Comparison of ENCODE assay signal across 18 mouse cellular contexts in the genomic region with DNA sequence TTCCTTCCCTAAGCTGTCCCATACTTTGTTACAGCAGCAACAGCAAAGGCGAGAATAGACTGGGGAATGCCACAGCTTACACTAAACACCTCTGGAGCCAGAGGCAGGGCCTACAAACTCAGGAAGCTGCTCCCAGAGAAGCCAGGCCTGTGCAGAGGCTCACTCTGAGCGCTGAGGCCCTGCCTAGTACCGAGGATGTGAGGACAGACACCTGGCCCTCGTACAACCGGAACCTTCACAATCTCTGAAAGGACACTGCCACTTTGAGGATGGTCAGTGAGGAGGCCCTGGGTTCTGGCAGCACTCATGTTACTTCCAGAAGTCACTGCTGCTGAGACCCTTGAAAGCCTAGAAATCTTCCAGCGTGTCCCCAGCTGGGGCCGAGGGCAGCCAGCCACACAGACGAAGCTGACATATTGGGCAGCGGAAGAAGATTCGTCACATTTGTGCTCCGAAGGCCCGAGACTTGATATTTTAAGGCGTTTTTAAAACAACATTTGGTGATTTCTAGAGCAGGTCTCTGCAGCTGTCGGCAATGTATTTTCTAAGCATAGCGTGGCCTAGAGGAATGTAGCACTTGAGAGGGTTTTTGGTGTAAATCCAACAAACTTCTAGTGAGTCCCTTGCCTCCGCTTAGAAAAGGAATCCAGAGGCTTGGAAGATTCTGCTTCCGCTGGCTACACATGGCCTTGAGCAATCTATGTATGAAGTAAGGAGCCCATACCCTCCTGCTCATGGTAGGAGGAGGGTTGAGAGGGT. TPM values are rescaled to one million over a fixed set of nuclear protein-coding genes. Genes with fewer than 3 reads are reported as not detected.
DNase-seq lines count a peak whose midpoint lies in the region; ATAC-seq and TF ChIP-seq lines count a peak whose summit lies in the region.
"Had no signal": no experiment of that assay in that cellular context is flagged by ENCODE, and none has a peak within 500 bp of the region (broad histone marks: within the 10 kb centered on the region; RNA-seq: fewer than 3 reads in every experiment).

No protein-coding gene starts in this region.

- no peaks in the 10 kb centered on the region for H3K36me3 ChIP-seq in heart, embryonic 13.5 days
- H3K36me3 ChIP-seq in heart, embryonic 12.5 days: no peaks in the 10 kb centered on the region
- no peaks in the 10 kb centered on the region for H3K36me3 ChIP-seq in kidney, adult 2 months (ENCODE audit: control insufficient read depth, insufficient read depth, low read length)
- no peaks in the 10 kb centered on the region for H3K36me3 ChIP-seq in intestine, embryonic 16.5 days (ENCODE audit: control insufficient read depth, insufficient read depth, low read length)
- no peaks in the 10 kb centered on the region for H3K36me3 ChIP-seq in stomach, embryonic 14.5 days (ENCODE audit: control insufficient read depth, insufficient read depth, low read length)
- H3K36me3 ChIP-seq: forebrain, embryonic 15.5 days; G1E; midbrain, embryonic 12.5 days had no signal

- H3K4me3 ChIP-seq in heart, embryonic 13.5 days: no peak overlapping the region
- H3K4me3 ChIP-seq in heart, embryonic 12.5 days: no peak overlapping the region
- no peak overlapping the region for H3K4me3 ChIP-seq in kidney, adult 2 months (ENCODE audit: insufficient read depth, low read depth, low read length)
- H3K4me3 ChIP-seq in intestine, embryonic 16.5 days (ENCODE audit: low read length): no peak overlapping the region
- H3K4me3 ChIP-seq in stomach, embryonic 14.5 days (ENCODE audit: low read depth, low read length): no peak overlapping the region
- no peak overlapping the region for H3K4me3 ChIP-seq in cerebellum, adult 2 months (replicated peaks; ENCODE audit: insufficient read depth, low read depth, low read length)
- H3K4me3 ChIP-seq: forebrain, embryonic 15.5 days; midbrain, embryonic 12.5 days had no signal

- DNase-seq in kidney, postnatal 14 days: peak; percentile 32
- DNase-seq in kidney, adult 2 months: no peak
- no peak for DNase-seq in cerebellum, adult 2 months
- no peak for DNase-seq in spleen, postnatal 14 days (ENCODE audit: low spot score in 2 of 2)
- DNase-seq: B cell, adult 2 months; cerebellum, postnatal 10 days; retina, postnatal 1 day; thymus, postnatal 25 days had no signal

- no peak for ATAC-seq in heart, embryonic 13.5 days (ENCODE audit: extremely low read depth, insufficient number of reproducible peaks, low FRiP score, low TSS enrichment)
- ATAC-seq in heart, embryonic 12.5 days (ENCODE audit: insufficient number of reproducible peaks, low FRiP score): no peak
- ATAC-seq in intestine, embryonic 16.5 days: peak; percentile 78
- ATAC-seq in stomach, embryonic 14.5 days (ENCODE audit: insufficient number of reproducible peaks, insufficient read depth, low FRiP score, low read depth): no peak
- ATAC-seq: forebrain, embryonic 15.5 days had no signal

- no peak overlapping the region for H3K4me2 ChIP-seq in heart, embryonic 13.5 days
- no peak overlapping the region for H3K4me2 ChIP-seq in heart, embryonic 12.5 days
- no peak overlapping the region for H3K4me2 ChIP-seq in intestine, embryonic 16.5 days (ENCODE audit: low read depth, low read length)
- H3K4me2 ChIP-seq in stomach, embryonic 14.5 days (replicated peaks; ENCODE audit: low read depth, low read length): no peak overlapping the region
- H3K4me2 ChIP-seq: forebrain, embryonic 15.5 days; midbrain, embryonic 12.5 days had no signal

- H3K27ac ChIP-seq in heart, embryonic 13.5 days (replicated peaks): peak overlapping the region; percentile 43
- H3K27ac ChIP-seq in heart, embryonic 12.5 days (ENCODE audit: poor library complexity, severe bottlenecking): no peak overlapping the region
- H3K27ac ChIP-seq in kidney, adult 2 months (ENCODE audit: insufficient read depth, low read depth, low read length): no peak overlapping the region
- peak overlapping the region; percentile 69 for H3K27ac ChIP-seq in intestine, embryonic 16.5 days (ENCODE audit: low read length)
- H3K27ac ChIP-seq in stomach, embryonic 14.5 days (ENCODE audit: low read length): peak overlapping the region; percentile 80
- H3K27ac ChIP-seq in cerebellum, adult 2 months (ENCODE audit: insufficient read depth, low read length): no peak overlapping the region
- H3K27ac ChIP-seq: forebrain, embryonic 15.5 days; liver, embryonic 14.5 days; midbrain, embryonic 12.5 days had no signal

- H3K27me3 ChIP-seq in heart, embryonic 13.5 days (replicated peaks): no peaks in the 10 kb centered on the region
- no peaks in the 10 kb centered on the region for H3K27me3 ChIP-seq in heart, embryonic 12.5 days (replicated peaks)
- no peaks in the 10 kb centered on the region for H3K27me3 ChIP-seq in kidney, adult 2 months (replicated peaks; ENCODE audit: control insufficient read depth, insufficient read depth, low read length)
- no peaks in the 10 kb centered on the region for H3K27me3 ChIP-seq in intestine, embryonic 16.5 days (replicated peaks; ENCODE audit: control insufficient read depth, insufficient read depth, low read length)
- H3K27me3 ChIP-seq in stomach, embryonic 14.5 days (ENCODE audit: control insufficient read depth, insufficient read depth, low read length): no peaks in the 10 kb centered on the region
- H3K27me3 ChIP-seq in cerebellum, adult 2 months (ENCODE audit: control insufficient read depth, insufficient read depth, low read length): no peaks in the 10 kb centered on the region
- H3K27me3 ChIP-seq: forebrain, embryonic 15.5 days; midbrain, embryonic 12.5 days had no signal

- no peak overlapping the region for H3K9ac ChIP-seq in heart, embryonic 13.5 days
- no peak overlapping the region for H3K9ac ChIP-seq in heart, embryonic 12.5 days
- H3K9ac ChIP-seq in intestine, embryonic 16.5 days (ENCODE audit: low read depth, low read length): no peak overlapping the region
- H3K9ac ChIP-seq in stomach, embryonic 14.5 days (replicated peaks; ENCODE audit: low read depth, low read length): no peak overlapping the region
- H3K9ac ChIP-seq: forebrain, embryonic 15.5 days; liver, embryonic 14.5 days; midbrain, embryonic 12.5 days had no signal

- H3K9me3 ChIP-seq in heart, embryonic 13.5 days: no peaks in the 10 kb centered on the region
- H3K9me3 ChIP-seq in heart, embryonic 12.5 days (replicated peaks): no peaks in the 10 kb centered on the region
- no peaks in the 10 kb centered on the region for H3K9me3 ChIP-seq in intestine, embryonic 16.5 days (ENCODE audit: control insufficient read depth, low read length)
- H3K9me3 ChIP-seq in stomach, embryonic 14.5 days (ENCODE audit: control insufficient read depth, low read depth, low read length): no peaks in the 10 kb centered on the region
- H3K9me3 ChIP-seq: forebrain, embryonic 15.5 days; G1E; midbrain, embryonic 12.5 days had no signal

- WGBS in heart, embryonic 13.5 days: 73% methylated on average over 17 of the region's 17 CpGs
- 84% methylated on average over 17 of the region's 17 CpGs for WGBS in heart, embryonic 12.5 days
- WGBS in kidney, adult 2 months: 74% methylated on average over 17 of the region's 17 CpGs
- 55% methylated on average over 17 of the region's 17 CpGs for WGBS in intestine, embryonic 16.5 days
- WGBS in stomach, embryonic 14.5 days: 52% methylated on average over 17 of the region's 17 CpGs
- 82% methylated on average over 17 of the region's 17 CpGs for WGBS in cerebellum, adult 2 months

- H3K4me1 ChIP-seq in heart, embryonic 13.5 days: peaks cover 42% of the 10 kb centered on the region
- peaks cover 28% of the 10 kb centered on the region for H3K4me1 ChIP-seq in heart, embryonic 12.5 days (replicated peaks)
- no peaks in the 10 kb centered on the region for H3K4me1 ChIP-seq in kidney, adult 2 months (ENCODE audit: control insufficient read depth, insufficient read depth, low read length)
- H3K4me1 ChIP-seq in intestine, embryonic 16.5 days (ENCODE audit: control insufficient read depth, insufficient read depth, low read length): peaks cover 9% of the 10 kb centered on the region
- peaks cover 30% of the 10 kb centered on the region for H3K4me1 ChIP-seq in stomach, embryonic 14.5 days (ENCODE audit: control insufficient read depth, insufficient read depth, low read length)
- no peaks in the 10 kb centered on the region for H3K4me1 ChIP-seq in cerebellum, adult 2 months (ENCODE audit: control insufficient read depth, insufficient read depth, low read length)
- H3K4me1 ChIP-seq: midbrain, embryonic 12.5 days had no signal

- TF ChIP-seq POLR2A in kidney, adult 2 months (IDR thresholded peaks at IDR 0.05; ENCODE audit: low read depth, low read length): no peak
- no peak for TF ChIP-seq POLR2A in cerebellum, adult 2 months (IDR thresholded peaks at IDR 0.05; ENCODE audit: borderline replicate concordance, insufficient read depth, low read length)

- TF ChIP-seq CTCF in kidney, adult 2 months (conservative IDR thresholded peaks at IDR 0.05; ENCODE audit: insufficient read depth, insufficient read length, low read depth, low read length): no peak
- no peak for TF ChIP-seq CTCF in cerebellum, adult 2 months (IDR thresholded peaks at IDR 0.05; ENCODE audit: borderline replicate concordance, insufficient read depth, low read depth, low read length)

RNA-seq across cellular contexts. Expression of a gene that starts 49.1 kb away (rescaled TPM):
- 0.08 and 0.15 TPM in 2 replicates for polyA plus RNA-seq in heart, embryonic 13.5 days (2015; fragmentation: Nextera tagmentation; extraction: Ambion mirVana)
- polyA plus RNA-seq in heart, embryonic 12.5 days (2016; fragmentation: Nextera tagmentation; extraction: Ambion mirVana): 0.12 TPM in 1 of 2 replicates, not detected in the other
- polyA plus RNA-seq in kidney, adult 2 months (2012; rRNA removed): 0.05 TPM in 1 of 2 replicates, not detected in the other
- polyA plus RNA-seq in intestine, embryonic 16.5 days (2015; fragmentation: Nextera tagmentation; extraction: Ambion mirVana): 0.16 TPM in 1 of 2 replicates, not detected in the other
- 2.4 and 3.3 TPM in 2 replicates for polyA plus RNA-seq in stomach, embryonic 14.5 days (2014; fragmentation: Nextera tagmentation; extraction: Ambion mirVana)
- polyA plus RNA-seq in cerebellum, adult 2 months (2012; rRNA removed): not detected in 2 replicates
- polyA plus RNA-seq: brain, embryonic 14.5 days; G1E; liver, embryonic 14.5 days; spleen, adult 2 months had no signal

Comparison
In these comparisons a context has a peak if more than half of its experiments do, and no peak if none do; other contexts are left out.
1. H3K27ac ChIP-seq: peak in heart, embryonic 13.5 days (single experiment), intestine, embryonic 16.5 days (single experiment) and stomach, embryonic 14.5 days (single experiment); none in heart, embryonic 12.5 days (single experiment), kidney, adult 2 months (single experiment) and cerebellum, adult 2 months (single experiment).